Mouse (Mus musculus): Measurements from ENCODE around the gene Rtn4ip1. TPM values are rescaled to one million over a fixed set of nuclear protein-coding genes. Genes with fewer than 3 reads are reported as not detected.
A peak's percentile ranks its signal among the peaks of the same experiment; 100 is the strongest.
"Not testable (repeated sequence)": the region's sequence is repeated elsewhere in the genome, so short reads cannot be mapped to it uniquely, and the experiment has no call there.

Rtn4ip1 gene
- total RNA-seq, 2 experiments from 2014 or later, result 10.7 to 11.2 TPM

GRCm38 (mm10) chr10:43927736-43928135 lies 26.1 kb downstream of the Rtn4ip1 start:
- intact Hi-C loops (cut with DNase I), result no loop called here
- DNase-seq, result no peak

GRCm38 (mm10) chr10:43928596-43928995 lies 27.0 kb downstream of the Rtn4ip1 start:
- intact Hi-C loops (cut with DNase I), result no loop called here

GRCm38 (mm10) chr10:43939136-43939662 lies 37.6 kb downstream of the Rtn4ip1 start:
- no peak for DNase-seq
- intact Hi-C loops (cut with DNase I), result no loop called here

More at GRCm38 (mm10) chr10:43928596-43928995, 27.0 kb downstream of the Rtn4ip1 start:
- no peak for DNase-seq

- intact Hi-C loops (cut with DNase I), result no loop called here
- no peak for DNase-seq
These were observed 42.1 kb downstream of the Rtn4ip1 start for GRCm38 (mm10) chr10:43943736-43944135.

GRCm38 (mm10) chr10:43945435-43945834 lies 43.8 kb downstream of the Rtn4ip1 start:
- no peak for DNase-seq
- intact Hi-C loops (cut with DNase I), result no loop called here

GRCm38 (mm10) chr10:43953942-43954341 lies 52.3 kb downstream of the Rtn4ip1 start:
- intact Hi-C loops (cut with DNase I), result loop anchor here (5.0 to 10.0 kb wide), 2 partner anchors 118 to 1091 kb away; no protein-coding TSS in a partner anchor
- DNase-seq, result peak; percentile 56

- intact Hi-C loops (cut with DNase I), result no loop called here
- no peak for DNase-seq
These were observed 63.3 kb downstream of the Rtn4ip1 start for GRCm38 (mm10) chr10:43964943-43965342.

GRCm38 (mm10) chr10:43973244-43973643 lies 71.6 kb downstream of the Rtn4ip1 start:
- no peak for DNase-seq
- intact Hi-C loops (cut with DNase I), result no loop called here

- DNase-seq, result no peak
- intact Hi-C loops (cut with DNase I), result no loop called here
These were observed 75.7 kb downstream of the Rtn4ip1 start for GRCm38 (mm10) chr10:43977353-43977752.

- DNase-seq, result no peak
- intact Hi-C loops (cut with DNase I), result no loop called here
These were observed 78.5 kb downstream of the Rtn4ip1 start for GRCm38 (mm10) chr10:43980080-43980479.

- intact Hi-C loops (cut with DNase I); DNase-seq: not testable (repeated sequence)
These were observed 79.1 kb downstream of the Rtn4ip1 start for GRCm38 (mm10) chr10:43980742-43981141.

GRCm38 (mm10) chr10:43982470-43982869 lies 80.9 kb downstream of the Rtn4ip1 start:
- DNase-seq, result no peak
- intact Hi-C loops (cut with DNase I), result no loop called here

- no peak for DNase-seq
- intact Hi-C loops (cut with DNase I), result no loop called here
These were observed 81.6 kb downstream of the Rtn4ip1 start for GRCm38 (mm10) chr10:43983241-43983640.

- intact Hi-C loops (cut with DNase I), result no loop called here
- DNase-seq, result no peak
These were observed 82.3 kb downstream of the Rtn4ip1 start for GRCm38 (mm10) chr10:43983866-43984265.

GRCm38 (mm10) chr10:43991268-43991667 lies 89.7 kb downstream of the Rtn4ip1 start:
- no peak for DNase-seq
- intact Hi-C loops (cut with DNase I), result no loop called here

- DNase-seq, result no peak
- intact Hi-C loops (cut with DNase I), result no loop called here
These were observed 90.9 kb downstream of the Rtn4ip1 start for GRCm38 (mm10) chr10:43992506-43992905.

GRCm38 (mm10) chr10:43993198-43993597 lies 91.6 kb downstream of the Rtn4ip1 start:
- intact Hi-C loops (cut with DNase I), result no loop called here
- no peak for DNase-seq

- intact Hi-C loops (cut with DNase I), result no loop called here
- DNase-seq, result no peak
These were observed 94.4 kb downstream of the Rtn4ip1 start for GRCm38 (mm10) chr10:43995858-43996650.

- DNase-seq, result no peak
- intact Hi-C loops (cut with DNase I), result no loop called here
These were observed 95.7 kb downstream of the Rtn4ip1 start for GRCm38 (mm10) chr10:43997276-43997675.

GRCm38 (mm10) chr10:43998023-43998422 lies 96.4 kb downstream of the Rtn4ip1 start:
- intact Hi-C loops (cut with DNase I), result no loop called here
- DNase-seq, result no peak

GRCm38 (mm10) chr10:43998503-43999082 lies 97.0 kb downstream of the Rtn4ip1 start:
- intact Hi-C loops (cut with DNase I), result no loop called here
- no peak for DNase-seq

All from left cerebral cortex, postnatal 4 days (tissue).